Mouse (Mus musculus): Measurements from ENCODE around the gene Ndrg4. TPM values are rescaled to one million over a fixed set of nuclear protein-coding genes. Genes with fewer than 3 reads are reported as not detected.

Ndrg4 gene
- total RNA-seq, 2 experiments from 2014 or later, result 4.6 to 5.9 TPM

DNA sequence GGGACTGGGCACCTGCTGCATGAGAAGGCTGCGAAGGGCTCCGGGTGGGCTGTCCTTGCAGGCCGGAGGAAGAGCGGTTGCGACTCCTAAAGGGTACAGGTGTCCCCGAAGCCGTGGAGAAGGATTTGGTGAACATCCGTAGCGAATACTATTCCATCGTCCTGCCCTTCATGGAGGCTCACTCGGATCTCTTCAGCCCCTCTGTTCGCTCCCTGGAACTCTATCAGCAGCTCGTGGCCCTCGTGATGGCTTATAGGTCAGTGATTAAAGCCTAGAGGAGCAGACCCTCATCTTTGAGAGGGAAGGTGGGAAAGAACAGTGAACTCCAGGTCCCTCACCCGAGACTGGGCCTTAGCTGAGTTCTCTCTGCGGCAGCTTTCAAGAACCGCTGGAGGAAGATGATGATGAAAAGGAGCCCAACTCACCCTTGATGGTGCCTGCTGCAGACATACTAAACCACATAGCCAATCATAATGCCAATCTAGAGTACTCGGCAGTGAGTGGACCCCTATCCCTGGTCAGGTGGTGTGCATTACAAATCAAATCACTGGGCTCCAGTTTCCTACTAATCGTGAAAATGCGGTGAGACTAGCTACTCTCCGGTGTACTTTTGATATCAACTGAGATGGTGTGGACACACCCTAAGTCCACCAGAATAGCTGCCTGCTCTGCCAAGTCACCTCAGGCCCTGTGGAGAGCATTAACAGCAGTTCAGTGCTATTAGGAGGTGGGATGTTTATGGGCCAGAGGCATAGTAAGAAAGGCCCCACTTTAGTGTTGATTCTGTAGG lies 40.0 kb downstream of the Ndrg4 start:
- no peak for DNase-seq

DNA sequence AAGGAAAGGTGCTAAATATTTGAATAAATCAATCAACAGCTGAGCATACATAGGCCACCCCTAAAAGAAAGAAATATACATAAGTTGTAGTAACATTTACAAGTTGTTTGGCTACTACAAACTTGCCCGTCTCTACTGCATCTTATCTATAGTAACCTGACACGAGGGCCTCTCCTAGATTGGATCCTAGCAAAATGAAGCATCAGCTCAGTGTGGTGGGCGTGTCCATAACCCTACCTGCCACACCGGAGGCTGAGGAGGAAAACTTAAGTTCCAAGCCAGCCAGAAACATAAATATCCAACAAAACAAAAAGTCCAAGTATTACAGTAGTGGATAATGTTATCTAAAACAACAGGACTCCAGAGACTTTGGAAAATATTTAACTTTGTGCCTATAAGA lies 50.8 kb downstream of the Ndrg4 start:
- no peak for DNase-seq

DNA sequence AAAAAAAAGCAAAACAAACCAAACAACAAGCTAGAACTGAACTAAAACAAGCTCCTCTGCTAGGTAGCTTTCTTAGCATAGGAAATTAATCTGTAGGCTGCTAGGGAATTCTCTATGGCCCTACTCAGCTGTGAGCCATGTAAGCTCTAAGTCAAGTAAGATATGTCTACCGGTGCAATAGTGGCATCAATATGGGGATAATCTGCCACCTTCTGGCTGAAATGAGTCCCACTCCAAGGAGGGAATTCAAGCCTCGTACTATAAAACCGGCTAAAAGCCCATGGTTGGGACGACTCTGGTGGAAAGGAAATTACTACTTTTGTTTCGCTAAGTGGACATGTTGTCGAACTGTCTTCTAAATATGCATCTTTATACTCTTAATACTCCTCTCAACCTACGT lies 61.8 kb downstream of the Ndrg4 start:
- no peak for DNase-seq

DNA sequence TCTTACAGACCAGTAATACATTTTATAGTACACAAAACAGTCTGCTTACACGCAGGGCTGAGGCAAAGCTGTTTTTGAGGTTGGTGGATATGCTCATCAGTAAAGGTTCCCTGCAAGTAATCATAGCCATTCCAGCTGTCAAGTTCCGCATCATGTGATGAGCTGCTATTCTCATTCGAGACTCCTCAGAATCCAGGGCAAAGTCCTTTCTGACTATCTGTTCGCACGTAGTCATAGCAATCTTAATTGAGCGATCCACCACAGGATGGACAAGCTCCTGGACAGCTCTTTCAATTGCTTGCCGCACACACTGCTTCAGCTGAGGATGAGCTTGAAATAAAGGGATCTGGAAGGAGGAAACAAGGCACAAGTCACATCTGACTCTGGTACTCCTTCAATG lies 65.0 kb downstream of the Ndrg4 start:
- no peak for DNase-seq

- DNase-seq, result no peak
Observed at GRCm38 (mm10) chr8:95748028-95748427, 71.2 kb downstream of the Ndrg4 start.

DNA sequence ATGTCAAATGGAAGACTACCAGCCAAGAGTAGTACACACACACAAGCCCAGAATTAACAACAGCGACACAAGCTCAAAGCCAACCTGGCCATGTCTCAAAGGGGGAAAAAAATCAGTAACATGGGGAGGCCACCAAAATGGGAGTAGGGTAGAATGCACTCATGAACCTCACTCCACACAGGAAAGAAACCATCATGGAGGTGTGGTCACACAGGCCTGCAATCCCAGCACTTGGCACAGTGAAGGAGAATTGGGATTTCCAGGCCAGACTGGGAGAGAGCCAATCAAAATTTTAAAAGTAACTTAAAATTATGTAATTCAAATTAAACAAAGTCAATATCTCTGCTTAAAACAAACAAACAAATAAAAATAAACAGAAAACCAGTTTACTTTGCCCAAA lies 75.1 kb downstream of the Ndrg4 start:
- DNase-seq, result no peak

DNA sequence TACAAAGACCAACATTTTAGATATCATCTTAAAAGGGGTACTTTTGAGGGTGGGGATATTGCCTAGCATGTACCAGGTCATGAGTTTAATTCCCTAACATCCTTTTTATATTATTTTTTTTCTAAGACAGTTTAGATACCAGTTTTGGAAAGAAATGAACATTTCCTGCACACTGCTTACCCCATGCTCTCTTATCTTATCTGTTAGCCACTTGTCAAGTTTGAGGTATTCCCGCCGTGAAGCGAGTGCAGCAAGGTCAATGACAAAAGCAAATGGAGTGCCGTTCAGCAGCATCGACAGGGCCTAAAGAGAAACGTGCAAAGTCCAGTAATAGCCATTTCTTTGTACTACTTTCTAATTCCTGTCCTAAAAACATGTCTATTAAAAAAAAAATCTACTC lies 83.5 kb downstream of the Ndrg4 start:
- DNase-seq, result no peak

- no peak for DNase-seq
Observed at GRCm38 (mm10) chr8:95764133-95764532, 87.4 kb downstream of the Ndrg4 start.

Small RNA genes within 50 kb of the gene (microRNA-seq; reads per million reads assigned to microRNA genes)
- gene Mir7073 (ENCODE audit: borderline replicate concordance in 2 of 2), result 0 to 0.53 reads per million in 2 experiments

Other genes with a start within 250 kb of the Ndrg4 start
- gene Cfap20, start 242.1 kb upstream of the Ndrg4 start, total RNA-seq (2021), result 1 to 10 TPM; 7.5 TPM
- 10 to 100 TPM; 21.0 to 25.8 TPM for gene Csnk2a2, start 186.9 kb upstream of the Ndrg4 start, total RNA-seq (2021)
- not detected for gene Ccdc113, start 142.9 kb upstream of the Ndrg4 start, total RNA-seq (2021)
- gene Prss54, start 100.6 kb upstream of the Ndrg4 start, total RNA-seq (2021), result not detected
- gene Gins3, start 43.5 kb upstream of the Ndrg4 start, total RNA-seq (2021), result under 1 TPM; 0.38 to 0.67 TPM
- gene Setd6, start 38.9 kb downstream of the Ndrg4 start, total RNA-seq (2021), result 10 to 100 TPM in 1 of 2 experiments, 1 to 10 TPM in 1; 9.5 to 10.4 TPM
- 10 to 100 TPM; 61.6 to 63.3 TPM for gene Cnot1, start 130.5 kb downstream of the Ndrg4 start, total RNA-seq (2021)
- gene Sap18b, start 148.4 kb downstream of the Ndrg4 start, total RNA-seq (2021), result 10 to 100 TPM; 85.4 to 87.5 TPM
- gene Slc38a7, start 176.6 kb downstream of the Ndrg4 start, total RNA-seq (2021), result 1 to 10 TPM; 4.5 to 5.5 TPM
- 100 to 1,000 TPM; 441 to 462 TPM for gene Got2, start 211.6 kb downstream of the Ndrg4 start, total RNA-seq (2021)